Mouse (Mus musculus): ENCODE measurements around the gene Abr. TPM values are rescaled to one million over a fixed set of nuclear protein-coding genes. Genes with fewer than 3 reads are reported as not detected.

The Abr gene
- polyA plus RNA-seq, 1 experiment: 215 TPM

GRCm38 (mm10) chr11:76515123-76515522, 107.0 kb downstream of the Abr start:
- TF ChIP-seq POLR2A (IDR thresholded peaks at IDR 0.05; ENCODE audit: borderline replicate concordance, extremely low read depth, insufficient read depth, insufficient read length, poor library complexity, severe bottlenecking) (no peak), CTCF (IDR thresholded peaks at IDR 0.05; ENCODE audit: borderline replicate concordance, extremely low read depth, insufficient read depth, insufficient read length) (no peak)
- no peak for DNase-seq (ENCODE audit: low read depth)

- TF ChIP-seq CTCF (IDR thresholded peaks at IDR 0.05; ENCODE audit: borderline replicate concordance, extremely low read depth, insufficient read depth, insufficient read length): peak; percentile 38; the same call in 1 of the 2 replicates
- TF ChIP-seq POLR2A (IDR thresholded peaks at IDR 0.05; ENCODE audit: borderline replicate concordance, extremely low read depth, insufficient read depth, insufficient read length, poor library complexity, severe bottlenecking): no peak
- no peak for DNase-seq (ENCODE audit: low read depth)
These were observed 111.1 kb downstream of the Abr start for GRCm38 (mm10) chr11:76510977-76511376.

- no peak for TF ChIP-seq CTCF (IDR thresholded peaks at IDR 0.05; ENCODE audit: borderline replicate concordance, extremely low read depth, insufficient read depth, insufficient read length)
- no peak for TF ChIP-seq POLR2A (IDR thresholded peaks at IDR 0.05; ENCODE audit: borderline replicate concordance, extremely low read depth, insufficient read depth, insufficient read length, poor library complexity, severe bottlenecking)
- DNase-seq (ENCODE audit: low read depth): no peak
These were observed 112.1 kb downstream of the Abr start for GRCm38 (mm10) chr11:76509751-76510723.

- TF ChIP-seq POLR2A (IDR thresholded peaks at IDR 0.05; ENCODE audit: borderline replicate concordance, extremely low read depth, insufficient read depth, insufficient read length, poor library complexity, severe bottlenecking) (no peak), CTCF (IDR thresholded peaks at IDR 0.05; ENCODE audit: borderline replicate concordance, extremely low read depth, insufficient read depth, insufficient read length) (no peak)
- no peak for DNase-seq (ENCODE audit: low read depth)
These were observed 113.1 kb downstream of the Abr start for GRCm38 (mm10) chr11:76508831-76509595.

GRCm38 (mm10) chr11:76508125-76508524, 114.0 kb downstream of the Abr start:
- TF ChIP-seq POLR2A (IDR thresholded peaks at IDR 0.05; ENCODE audit: borderline replicate concordance, extremely low read depth, insufficient read depth, insufficient read length, poor library complexity, severe bottlenecking) (no peak), CTCF (IDR thresholded peaks at IDR 0.05; ENCODE audit: borderline replicate concordance, extremely low read depth, insufficient read depth, insufficient read length) (no peak)
- DNase-seq (ENCODE audit: low read depth): peak; percentile 62

GRCm38 (mm10) chr11:76507302-76508124, 114.6 kb downstream of the Abr start:
- TF ChIP-seq POLR2A (IDR thresholded peaks at IDR 0.05; ENCODE audit: borderline replicate concordance, extremely low read depth, insufficient read depth, insufficient read length, poor library complexity, severe bottlenecking): no peak
- no peak for TF ChIP-seq CTCF (IDR thresholded peaks at IDR 0.05; ENCODE audit: borderline replicate concordance, extremely low read depth, insufficient read depth, insufficient read length)
- DNase-seq (ENCODE audit: low read depth): peak; percentile 95

- TF ChIP-seq POLR2A (IDR thresholded peaks at IDR 0.05; ENCODE audit: borderline replicate concordance, extremely low read depth, insufficient read depth, insufficient read length, poor library complexity, severe bottlenecking) (no peak), CTCF (IDR thresholded peaks at IDR 0.05; ENCODE audit: borderline replicate concordance, extremely low read depth, insufficient read depth, insufficient read length) (peak; percentile 78)
- DNase-seq (ENCODE audit: low read depth): peak; percentile 88
These were observed 115.4 kb downstream of the Abr start for GRCm38 (mm10) chr11:76506514-76507228.

GRCm38 (mm10) chr11:76505106-76505505, 117.0 kb downstream of the Abr start:
- no peak for DNase-seq (ENCODE audit: low read depth)
- TF ChIP-seq CTCF (IDR thresholded peaks at IDR 0.05; ENCODE audit: borderline replicate concordance, extremely low read depth, insufficient read depth, insufficient read length): no peak
- TF ChIP-seq POLR2A (IDR thresholded peaks at IDR 0.05; ENCODE audit: borderline replicate concordance, extremely low read depth, insufficient read depth, insufficient read length, poor library complexity, severe bottlenecking): no peak

GRCm38 (mm10) chr11:76504058-76504457, 118.1 kb downstream of the Abr start:
- TF ChIP-seq CTCF (IDR thresholded peaks at IDR 0.05; ENCODE audit: borderline replicate concordance, extremely low read depth, insufficient read depth, insufficient read length) (no peak), POLR2A (IDR thresholded peaks at IDR 0.05; ENCODE audit: borderline replicate concordance, extremely low read depth, insufficient read depth, insufficient read length, poor library complexity, severe bottlenecking) (no peak)
- no peak for DNase-seq (ENCODE audit: low read depth)

- TF ChIP-seq CTCF (IDR thresholded peaks at IDR 0.05; ENCODE audit: borderline replicate concordance, extremely low read depth, insufficient read depth, insufficient read length) (no peak), POLR2A (IDR thresholded peaks at IDR 0.05; ENCODE audit: borderline replicate concordance, extremely low read depth, insufficient read depth, insufficient read length, poor library complexity, severe bottlenecking) (no peak)
- no peak for DNase-seq (ENCODE audit: low read depth)
These were observed 122.1 kb downstream of the Abr start for GRCm38 (mm10) chr11:76499987-76500386.

All from brain, embryonic 14.5 days (tissue).